Mouse (Mus musculus) liver, adult 2 months (tissue): ENCODE data around the gene Kif6.

Source experiments
- CTCF ChIP-seq: fragments of 200-500 bp; IDR thresholded peaks from 2 replicates; pipeline ENCODE4 v1.5.1; 2011; ENCODE audit warnings: low read depth, low read length, control low read depth
- POLR2A ChIP-seq: fragments of 200-500 bp; IDR thresholded peaks from 2 replicates; pipeline ENCODE4 v1.6.1; 2011; ENCODE audit warnings: low read length, control low read depth; ENCODE audit not compliant: insufficient read depth; ENCODE audit errors: extremely low read depth

DNA sequence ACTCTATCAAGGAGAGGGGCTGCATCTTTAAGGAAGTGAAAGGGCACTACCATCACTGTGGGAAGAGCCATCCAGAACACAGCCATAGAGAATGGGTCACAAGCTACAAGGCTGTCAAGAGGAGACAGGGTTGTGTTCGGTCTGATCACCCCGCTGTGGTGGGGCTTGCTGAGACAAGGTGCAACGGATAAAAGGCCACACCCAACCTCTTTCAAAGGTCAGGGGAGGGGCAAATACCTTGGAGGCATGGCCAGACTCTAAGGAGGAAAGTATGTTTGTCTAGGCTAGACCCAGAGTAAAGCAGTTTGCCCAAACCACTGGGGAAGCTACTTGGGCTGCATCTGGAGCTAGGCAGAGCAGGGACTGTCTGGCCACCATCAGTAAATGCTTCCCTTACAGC lies 318.9 kb downstream of the Kif6 start:
- TF ChIP-seq POLR2A = no peak
- TF ChIP-seq CTCF = no peak
